ENCODE assay signal across 13 mouse cellular contexts in the genomic region with DNA sequence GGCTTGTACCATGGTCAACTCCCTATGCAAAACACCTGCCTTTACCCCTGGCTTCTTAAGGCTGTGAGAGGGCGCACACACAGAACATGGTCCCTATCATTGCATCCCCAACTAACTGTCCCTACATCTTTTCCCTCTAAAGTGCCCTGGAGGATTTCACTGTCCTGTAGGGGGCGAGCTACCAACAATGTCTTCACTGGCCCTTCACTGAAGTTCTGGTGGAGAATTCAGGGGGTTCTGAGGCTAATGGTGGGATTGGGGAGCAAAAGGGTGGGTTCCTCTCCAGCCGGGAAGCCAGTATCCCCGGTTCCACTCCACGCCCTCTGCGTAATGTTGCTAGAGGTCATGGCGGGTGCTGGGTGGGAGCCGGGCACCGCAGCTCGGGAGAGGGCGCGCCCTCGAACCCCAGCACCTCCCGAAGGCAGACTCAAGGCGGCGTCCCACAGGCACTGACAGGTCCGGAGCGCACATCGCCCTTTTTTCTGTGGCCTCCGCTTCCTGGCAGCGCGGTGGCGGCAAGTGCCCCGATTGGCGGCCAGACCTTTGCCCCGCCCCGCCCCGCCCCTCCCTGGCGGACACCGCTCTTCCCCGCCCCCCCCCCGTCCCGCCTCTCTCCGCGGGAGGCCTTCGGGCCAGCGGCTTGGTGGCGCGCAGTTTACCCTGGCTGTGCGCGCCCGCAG.
"Had no signal": no experiment of that assay in that cellular context is flagged by ENCODE, and none has a peak within 500 bp of the region (broad histone marks: within the 10 kb centered on the region; RNA-seq: fewer than 3 reads in every experiment).

No protein-coding gene starts in this region.

- H3K9ac ChIP-seq: limb, embryonic 12.5 days; liver, embryonic 14.5 days; midbrain, embryonic 15.5 days had no signal

- H3K4me3 ChIP-seq: limb, embryonic 12.5 days; midbrain, embryonic 15.5 days had no signal

- H3K4me1 ChIP-seq: limb, embryonic 12.5 days; midbrain, embryonic 15.5 days had no signal

- ATAC-seq: intestine, postnatal 0 days; lung, postnatal 0 days; midbrain, embryonic 15.5 days had no signal

- DNase-seq: kidney, adult 8-10 months; kidney, postnatal 25 days; layer of hippocampus, adult 9-11 months; lung, adult 2 months; lung, postnatal 36 days; right cerebral cortex, postnatal 14 days; thymus, adult 18-20 months; thymus, postnatal 25 days had no signal

- H3K36me3 ChIP-seq: limb, embryonic 12.5 days; midbrain, embryonic 15.5 days had no signal

- H3K27ac ChIP-seq: limb, embryonic 12.5 days; liver, embryonic 14.5 days; midbrain, embryonic 15.5 days had no signal
